Mouse (Mus musculus): Measurements from ENCODE around the gene Gm20517.

- TF ChIP-seq HCFC1 (IDR thresholded peaks at IDR 0.05; ENCODE audit: borderline replicate concordance, insufficient read depth, low read length) (no peak), MAFK (IDR thresholded peaks at IDR 0.05; ENCODE audit: insufficient read depth, low read depth, low read length) (no peak), ZC3H11A (IDR thresholded peaks at IDR 0.05; ENCODE audit: borderline replicate concordance, low read depth, low read length) (no peak)
Measured at GRCm38 (mm10) chr17:47664474-47664873, 53.1 kb downstream of the Gm20517 start.
